Mouse (Mus musculus) common myeloid progenitor, adult 5-6 weeks (primary cell): ENCODE measurements at regions not wholly inside any gene's neighbourhood (a gene's known extent, or its start where the extent isn't known, plus 50 kb on each side); places are given as distances from the start of the nearest gene placed in this dataset.

Experiments used
- ATAC-seq: replicated peaks from 2 replicates; pipeline ENCODE4 v1.8.0; 2016; ENCODE audit warnings: low read depth, mild to moderate bottlenecking, moderate TSS enrichment, inconsistent platforms; ENCODE audit not compliant: poor library complexity, severe bottlenecking

GRCm38 (mm10) chr5:52092273-52092672, 98.0 kb downstream of the Dhx15 start:
- ATAC-seq: no peak

DNA sequence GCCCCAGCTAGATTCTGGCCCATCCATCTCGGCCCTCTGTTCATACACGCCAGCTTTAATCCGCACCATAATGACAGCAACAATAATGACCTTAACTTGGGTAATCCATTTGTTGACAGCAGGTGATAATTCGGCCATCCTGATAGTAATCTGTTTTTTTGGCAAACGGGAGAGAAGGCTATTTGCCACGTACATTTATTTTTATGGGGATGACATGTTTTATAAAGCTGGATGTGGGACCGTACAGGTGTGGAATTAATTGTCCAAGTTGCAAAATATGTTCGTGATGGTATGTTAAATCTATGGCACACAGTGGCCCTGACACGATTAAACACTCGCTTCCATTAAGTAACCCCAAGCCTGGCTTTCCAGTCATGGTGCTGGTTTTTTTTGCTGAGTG, 102.2 kb downstream of the Dhx15 start:
- no peak for ATAC-seq

GRCm38 (mm10) chr5:52086766-52087429, 103.4 kb downstream of the Dhx15 start:
- ATAC-seq: peak; percentile 91

GRCm38 (mm10) chr5:52080268-52080667, 110.0 kb downstream of the Dhx15 start:
- ATAC-seq: no peak

GRCm38 (mm10) chr5:52077696-52078095, 112.6 kb downstream of the Dhx15 start:
- no peak for ATAC-seq

DNA sequence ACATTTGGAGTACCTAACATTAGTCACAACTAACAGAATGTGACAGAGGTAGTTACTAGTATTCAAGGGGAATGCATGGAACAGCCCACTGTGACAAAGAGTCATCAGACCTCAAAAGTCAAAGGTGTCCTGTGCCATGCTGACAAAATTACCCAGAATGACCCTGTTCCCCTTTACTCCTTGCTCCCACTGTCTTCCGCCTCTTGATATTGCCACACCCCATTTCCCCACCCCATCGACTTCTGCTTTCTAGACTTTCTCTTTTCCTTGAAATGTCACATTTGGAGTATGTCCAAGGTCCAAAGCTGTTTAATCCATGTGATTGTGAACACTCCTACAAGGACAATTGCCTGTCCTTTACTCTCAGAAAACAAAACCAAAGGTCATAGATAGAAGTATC, 115.2 kb downstream of the Dhx15 start:
- peak; percentile 56 for ATAC-seq

- ATAC-seq: peak; percentile 99
Observed at GRCm38 (mm10) chr5:52064804-52065451, 125.4 kb downstream of the Dhx15 start.

DNA sequence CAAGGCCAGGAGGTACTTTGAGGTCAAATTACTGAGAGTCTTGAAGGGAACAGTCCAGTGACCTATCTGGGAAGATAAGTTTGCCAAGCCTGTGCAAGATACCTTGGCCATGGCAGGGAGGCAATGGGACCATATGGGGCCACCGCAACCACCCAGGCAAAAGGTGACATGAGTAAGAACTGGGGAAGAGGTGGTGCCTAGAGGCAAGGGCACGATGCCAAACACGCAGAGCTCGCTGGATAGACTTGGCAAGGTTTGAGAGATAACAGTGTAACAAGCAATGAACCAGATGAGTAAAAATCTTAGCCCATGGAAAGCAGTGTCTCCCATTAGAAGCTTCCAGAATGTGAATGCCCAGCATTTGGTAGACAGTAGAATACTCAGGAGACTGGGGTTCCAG, 128.1 kb downstream of the Dhx15 start:
- no peak for ATAC-seq

GRCm38 (mm10) chr5:52061226-52061625, 129.1 kb downstream of the Dhx15 start:
- ATAC-seq: no peak

DNA sequence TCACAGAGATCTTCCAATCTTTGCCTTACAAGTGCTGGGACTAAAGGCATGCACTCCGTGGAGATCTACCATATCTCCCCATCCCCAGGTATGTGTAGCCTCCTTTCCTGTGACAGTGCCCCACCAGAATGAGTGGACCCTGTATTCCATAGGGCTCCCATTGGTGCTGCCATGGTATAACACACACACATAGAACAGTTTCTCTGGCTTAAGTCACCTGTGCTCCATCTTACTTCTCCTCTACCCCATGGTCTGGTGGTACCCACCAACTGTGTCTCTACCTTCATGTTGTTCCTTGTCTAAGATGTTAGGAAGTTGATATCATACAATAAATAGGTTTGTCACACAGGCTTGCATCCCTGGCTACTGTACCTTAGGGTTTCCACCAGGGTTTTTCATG, 133.1 kb downstream of the Dhx15 start:
- ATAC-seq: no peak

DNA sequence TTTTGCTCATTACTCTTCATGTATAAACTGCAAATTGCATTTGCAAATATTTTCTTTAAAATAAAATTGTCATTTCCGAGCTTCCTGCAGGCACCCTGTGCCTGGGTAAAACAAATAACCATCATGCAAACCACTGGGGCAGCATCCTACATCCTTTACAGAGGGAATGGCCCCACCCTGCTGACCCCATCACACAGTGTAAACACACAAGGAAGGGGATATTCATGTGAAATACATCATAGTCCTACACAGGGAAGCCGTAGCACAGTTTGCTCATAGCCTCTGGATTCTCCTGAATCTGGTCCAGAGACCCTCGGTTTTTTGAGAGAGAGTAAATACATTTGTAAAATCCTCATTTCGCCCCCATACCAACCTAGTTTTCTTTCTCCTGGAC, 138.2 kb downstream of the Dhx15 start:
- ATAC-seq: no peak

GRCm38 (mm10) chr5:52051383-52052071, 138.8 kb downstream of the Dhx15 start:
- ATAC-seq: no peak

DNA sequence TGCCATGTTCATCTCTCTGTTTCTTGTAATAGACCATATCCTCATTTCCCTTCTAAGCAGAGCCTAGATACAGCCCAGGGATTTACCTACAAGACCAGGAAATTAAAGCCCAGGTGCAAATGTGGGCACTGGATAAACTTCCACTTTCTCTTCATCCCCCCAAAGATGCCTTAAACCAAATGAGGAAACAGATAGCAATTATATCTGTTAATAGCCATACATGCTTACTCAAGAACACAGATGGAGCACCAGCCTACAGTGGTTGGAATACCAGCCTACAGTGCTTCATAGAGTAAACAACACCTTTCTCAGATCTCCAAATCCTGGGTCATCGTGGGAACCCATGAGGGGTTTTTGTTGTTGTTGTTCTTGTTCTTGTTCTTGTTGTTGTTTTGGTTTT, 141.5 kb downstream of the Dhx15 start:
- no peak for ATAC-seq

- peak; percentile 60; the same call in 1 of the 2 replicates for ATAC-seq
Observed at GRCm38 (mm10) chr5:52046704-52047103, 143.6 kb downstream of the Dhx15 start.

GRCm38 (mm10) chr5:52044101-52044500, 146.2 kb downstream of the Dhx15 start:
- ATAC-seq: no peak

DNA sequence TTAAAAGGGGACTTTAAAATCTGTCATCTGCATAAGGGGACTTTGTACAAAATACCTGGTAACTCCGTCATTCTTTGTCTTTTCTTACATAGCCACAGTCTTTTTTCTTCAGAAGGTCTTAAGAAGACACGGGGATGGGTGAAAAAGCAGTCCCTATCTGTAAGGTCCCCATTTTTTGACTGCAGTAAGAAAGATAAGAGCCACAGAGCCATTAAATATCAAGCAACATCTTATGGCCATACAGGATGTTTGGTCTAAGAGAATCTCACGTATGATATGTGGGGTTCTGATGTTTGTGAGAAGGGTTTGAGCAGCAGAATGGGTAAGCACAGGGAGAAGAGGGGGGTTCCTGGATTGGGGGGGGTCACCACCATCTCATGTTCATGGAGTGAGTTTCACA, 148.9 kb downstream of the Dhx15 start:
- ATAC-seq: no peak

DNA sequence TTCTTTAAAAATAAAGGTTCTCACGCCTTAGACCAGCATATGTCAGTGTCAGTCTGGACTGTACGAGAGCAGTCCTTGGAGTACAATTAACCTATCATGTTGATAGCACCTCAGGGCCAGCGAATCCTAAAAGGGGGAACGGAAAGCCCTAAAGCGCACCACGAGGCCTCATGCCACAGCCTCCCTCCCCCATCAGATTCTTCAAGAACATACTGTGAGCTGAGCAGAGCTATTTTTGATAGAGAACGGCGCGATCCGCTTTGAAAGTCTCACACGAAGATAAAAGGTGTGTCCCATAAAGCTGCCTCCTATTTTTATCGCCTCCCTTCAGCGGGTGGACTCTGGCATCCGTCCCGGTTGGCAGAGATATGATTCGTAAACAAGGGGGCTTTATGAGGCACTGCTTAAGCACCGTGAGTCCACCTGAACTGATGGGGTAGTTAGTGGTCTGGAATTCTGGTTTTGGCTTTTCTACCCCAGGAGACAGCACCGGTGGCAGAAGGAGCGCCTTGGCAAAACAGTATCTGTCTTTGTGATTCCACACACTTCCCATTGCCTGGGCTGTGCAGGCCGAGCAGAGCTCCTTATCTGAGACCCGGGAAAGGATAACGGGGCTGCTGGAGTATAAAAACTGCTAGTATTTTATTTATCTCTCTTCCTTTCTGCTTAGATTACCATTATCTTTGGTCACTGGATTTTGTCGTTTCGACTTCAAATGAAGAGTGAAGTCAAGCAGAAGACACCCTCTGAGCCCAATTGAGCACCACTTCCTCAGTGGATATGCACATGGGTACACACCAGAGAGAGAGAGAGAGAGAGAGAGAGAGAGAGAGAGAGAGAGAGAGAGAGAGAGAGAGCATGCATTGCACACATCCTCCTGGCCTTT, 149.6 kb downstream of the Dhx15 start:
- ATAC-seq: peak; percentile 77

DNA sequence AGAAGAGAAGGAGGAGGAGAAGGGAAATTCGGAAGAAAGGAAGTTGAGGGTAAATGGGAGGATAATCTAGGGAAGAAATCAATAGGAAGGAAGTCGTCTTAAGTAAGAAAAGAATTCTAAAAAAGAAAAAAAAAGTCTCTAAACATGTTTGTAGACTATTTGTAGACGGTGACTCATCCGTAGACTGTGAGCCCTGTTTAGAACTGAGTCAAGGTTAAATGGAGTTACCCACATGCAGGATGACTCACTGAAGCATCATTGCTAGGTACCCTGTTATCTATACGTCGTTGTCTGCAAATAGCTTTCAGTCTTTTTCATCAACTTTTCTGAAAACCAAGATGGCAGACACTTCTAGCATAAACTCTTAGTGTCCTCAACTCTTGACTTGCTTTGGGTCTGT, 155.0 kb downstream of the Dhx15 start:
- ATAC-seq: no peak

- no peak for ATAC-seq
Observed at GRCm38 (mm10) chr5:52027478-52027877, 162.8 kb downstream of the Dhx15 start.

DNA sequence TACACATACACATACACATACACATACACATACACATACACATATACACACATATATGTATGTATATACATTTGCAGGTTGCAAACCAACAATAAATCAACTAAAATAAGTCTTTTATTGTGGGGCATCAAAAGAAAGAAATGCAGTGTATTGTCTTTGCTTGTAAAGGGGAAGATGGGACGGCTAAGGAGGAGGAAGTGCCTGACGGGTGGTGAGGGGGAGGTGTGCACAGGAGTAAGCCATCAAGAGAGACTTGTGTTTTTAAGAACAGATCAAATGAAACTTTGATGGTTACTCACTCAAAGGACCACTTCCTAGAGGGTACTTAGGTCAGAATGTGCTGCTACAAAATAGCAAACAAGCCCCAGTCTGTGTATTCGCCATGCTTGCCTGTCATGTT, 164.2 kb downstream of the Dhx15 start:
- ATAC-seq: peak; percentile 67
